Comparison of ENCODE assay signal across 9 mouse cellular contexts in genomic region chr4:155297057-155297456, GRCm38 (mm10). TPM values are rescaled to one million over a fixed set of nuclear protein-coding genes. Genes with fewer than 3 reads are reported as not detected.
DNase-seq lines count a peak whose midpoint lies in the region; ATAC-seq and TF ChIP-seq lines count a peak whose summit lies in the region.
"Had no signal": no experiment of that assay in that cellular context is flagged by ENCODE, and none has a peak within 500 bp of the region (broad histone marks: within the 10 kb centered on the region; RNA-seq: fewer than 3 reads in every experiment).

No protein-coding gene starts in this region.

- no peaks in the 10 kb centered on the region for H3K27me3 ChIP-seq in hindbrain, embryonic 11.5 days (ENCODE audit: control insufficient read depth, insufficient read depth, low read length)
- no peaks in the 10 kb centered on the region for H3K27me3 ChIP-seq in hindbrain, embryonic 16.5 days (replicated peaks; ENCODE audit: control insufficient read depth, insufficient read depth, low read length)
- H3K27me3 ChIP-seq in thymus, adult 2 months (ENCODE audit: control insufficient read depth, insufficient read depth, low read length): no peaks in the 10 kb centered on the region
- H3K27me3 ChIP-seq: heart, embryonic 13.5 days had no signal

- TF ChIP-seq POLR2A in thymus, adult 2 months (IDR thresholded peaks at IDR 0.05; ENCODE audit: control insufficient read depth, extremely low read depth, insufficient read depth, low read length, poor library complexity): no peak

- no peak overlapping the region for H3K27ac ChIP-seq in hindbrain, embryonic 11.5 days (ENCODE audit: low read depth, low read length)
- no peak overlapping the region for H3K27ac ChIP-seq in hindbrain, embryonic 16.5 days (ENCODE audit: low read depth, low read length)
- no peak overlapping the region for H3K27ac ChIP-seq in thymus, adult 2 months (ENCODE audit: control insufficient read depth, insufficient read depth, low read length)
- H3K27ac ChIP-seq: heart, embryonic 13.5 days had no signal

- H3K4me3 ChIP-seq in hindbrain, embryonic 11.5 days (ENCODE audit: low read depth, low read length): no peak overlapping the region
- H3K4me3 ChIP-seq in hindbrain, embryonic 16.5 days (ENCODE audit: low read length): no peak overlapping the region
- no peak overlapping the region for H3K4me3 ChIP-seq in thymus, adult 2 months (ENCODE audit: control insufficient read depth, insufficient read depth, low read length)
- H3K4me3 ChIP-seq: heart, embryonic 13.5 days had no signal

- no peaks in the 10 kb centered on the region for H3K9me3 ChIP-seq in hindbrain, embryonic 11.5 days (ENCODE audit: control insufficient read depth, low read length)
- no peaks in the 10 kb centered on the region for H3K9me3 ChIP-seq in hindbrain, embryonic 16.5 days (ENCODE audit: control insufficient read depth, low read length)
- H3K9me3 ChIP-seq: heart, embryonic 13.5 days had no signal

- 56% methylated on average over 2 of the region's 2 CpGs for WGBS in hindbrain, embryonic 11.5 days
- 58% methylated on average over 2 of the region's 2 CpGs for WGBS in hindbrain, embryonic 16.5 days
- 61% methylated on average over 2 of the region's 2 CpGs for WGBS in thymus, adult 2 months

- no peak overlapping the region for H3K4me2 ChIP-seq in hindbrain, embryonic 11.5 days (replicated peaks; ENCODE audit: low read depth, low read length)
- no peak overlapping the region for H3K4me2 ChIP-seq in hindbrain, embryonic 16.5 days (ENCODE audit: low read length)
- H3K4me2 ChIP-seq: heart, embryonic 13.5 days had no signal

- H3K36me3 ChIP-seq in hindbrain, embryonic 11.5 days (ENCODE audit: control insufficient read depth, insufficient read depth, low read length): no peaks in the 10 kb centered on the region
- H3K36me3 ChIP-seq in hindbrain, embryonic 16.5 days (ENCODE audit: control insufficient read depth, insufficient read depth, low read length): no peaks in the 10 kb centered on the region
- no peaks in the 10 kb centered on the region for H3K36me3 ChIP-seq in thymus, adult 2 months (ENCODE audit: control insufficient read depth, insufficient read depth, low read length)
- H3K36me3 ChIP-seq: heart, embryonic 13.5 days had no signal

- TF ChIP-seq CTCF in thymus, adult 2 months (IDR thresholded peaks at IDR 0.05; ENCODE audit: borderline replicate concordance, control insufficient read depth, extremely low read depth, insufficient read depth, low read length, poor library complexity): no peak

- no peak overlapping the region for H3K9ac ChIP-seq in hindbrain, embryonic 11.5 days (ENCODE audit: low read depth, low read length)
- H3K9ac ChIP-seq in hindbrain, embryonic 16.5 days (ENCODE audit: low read depth, low read length): no peak overlapping the region
- H3K9ac ChIP-seq: heart, embryonic 13.5 days had no signal

- peak; percentile 49 for DNase-seq in hindbrain, embryonic 11.5 days (ENCODE audit: low spot score)
- DNase-seq in thymus, postnatal 10 days (ENCODE audit: low spot score in 2 of 2): peak; percentile 10 to 28
- no peak for DNase-seq in thymus, adult 2 months
- DNase-seq in embryo, embryonic 10.5 days (ENCODE audit: low spot score): peak; percentile 58
- DNase-seq in thymus, postnatal 4 days: peak; percentile 73
- no peak for DNase-seq in heart, adult 18-20 months
- DNase-seq in layer of hippocampus, adult 11-12 months (ENCODE audit: low spot score): no peak

- H3K4me1 ChIP-seq in hindbrain, embryonic 11.5 days (replicated peaks; ENCODE audit: control insufficient read depth, insufficient read depth, low read length): no peaks in the 10 kb centered on the region
- H3K4me1 ChIP-seq in hindbrain, embryonic 16.5 days (ENCODE audit: control insufficient read depth, insufficient read depth, low read depth, low read length): peaks cover 6% of the 10 kb centered on the region
- H3K4me1 ChIP-seq in thymus, adult 2 months (replicated peaks; ENCODE audit: control insufficient read depth, insufficient read depth, low read length): no peaks in the 10 kb centered on the region
- H3K4me1 ChIP-seq: heart, embryonic 13.5 days had no signal

- ATAC-seq in hindbrain, embryonic 11.5 days (ENCODE audit: low FRiP score): no peak
- ATAC-seq in hindbrain, embryonic 16.5 days: no peak

RNA-seq across cellular contexts. Expression of gene Faap20, which starts 47.5 kb away (rescaled TPM):
- 99.0 and 99.3 TPM in 2 replicates for polyA plus RNA-seq in hindbrain, embryonic 11.5 days (2014; fragmentation: Nextera tagmentation; extraction: Ambion mirVana)
- 72.1 and 72.5 TPM in 2 replicates for polyA plus RNA-seq in hindbrain, embryonic 16.5 days (2015; fragmentation: Nextera tagmentation; extraction: Ambion mirVana)
- polyA plus RNA-seq in thymus, adult 2 months (2012; rRNA removed): 85.7 and 91.3 TPM in 2 replicates
- 10 to 100 TPM; 19.2 to 20.3 TPM for total RNA-seq in heart, adult 18-20 months (2021)

Comparison
In these comparisons a context has a peak if more than half of its experiments do, and no peak if none do; other contexts are left out.
1. DNase-seq: peak in hindbrain, embryonic 11.5 days (single experiment), thymus, postnatal 10 days (2 of 2), embryo, embryonic 10.5 days (single experiment) and thymus, postnatal 4 days (single experiment); none in thymus, adult 2 months (single experiment), heart, adult 18-20 months (0 of 2) and layer of hippocampus, adult 11-12 months (single experiment).